Mouse (Mus musculus) MEL (cell line): ENCODE results near the gene Hmgb4. TPM values are rescaled to one million over a fixed set of nuclear protein-coding genes. Genes with fewer than 3 reads are reported as not detected.

ENCODE experiments used
- DNase-seq: peaks from one replicate; pipeline ENCODE4 v3.0.0; 2011; ENCODE audit warnings: low read depth, low spot score
- H3K27ac ChIP-seq: 2 replicates; pipeline ENCODE4 v1.5.1; 2012; ENCODE audit warnings: low read depth, mild to moderate bottlenecking, control low read depth, low read length, moderate library complexity; ENCODE audit not compliant: control insufficient read depth
- H3K27me3 ChIP-seq, 2 experiments: fragments of 150-350 bp in 1 of 2; sonication (generic) in 1 of 2; 2 replicates each; pipeline ENCODE4 v1.6.1; 2012; ENCODE audit warnings: low read length in 2 of 2, mild to moderate bottlenecking in 2 of 2, improper control_type of control experiment in 1 of 2, moderate library complexity in 1 of 2; ENCODE audit not compliant: insufficient read depth in 2 of 2, control insufficient read depth in 1 of 2
- H3K36me3 ChIP-seq, 2 experiments: 2 replicates each; pipeline ENCODE4 v1.6.1; 2012 to 2014; ENCODE audit warnings: low read length in 2 of 2, improper control_type of control experiment in 1 of 2, inconsistent platforms in 1 of 2, mild to moderate bottlenecking in 1 of 2; ENCODE audit not compliant: insufficient read depth in 2 of 2, control insufficient read depth in 1 of 2
- H3K4me1 ChIP-seq, 2 experiments: fragments of 150-350 bp in 1 of 2; sonication (generic) in 1 of 2; 2 replicates each; pipeline ENCODE4 v1.6.1; 2012; ENCODE audit warnings: low read length in 2 of 2, improper control_type of control experiment in 1 of 2, mild to moderate bottlenecking in 1 of 2; ENCODE audit not compliant: insufficient read depth in 2 of 2, control insufficient read depth in 1 of 2
- H3K4me3 ChIP-seq, 2 experiments: fragments of 150-350 bp in 1 of 2; sonication (generic) in 1 of 2; 2 replicates each; pipeline ENCODE4 v1.5.1; 2012; ENCODE audit warnings: low read depth in 2 of 2, low read length in 2 of 2, mild to moderate bottlenecking in 2 of 2, moderate library complexity in 2 of 2, control low read depth in 1 of 2, improper control_type of control experiment in 1 of 2; ENCODE audit not compliant: control insufficient read depth in 1 of 2, insufficient read depth in 1 of 2
- H3K79me2 ChIP-seq: 2 replicates; pipeline ENCODE4 v1.6.1; 2012; ENCODE audit warnings: mild to moderate bottlenecking, low read length, moderate library complexity; ENCODE audit not compliant: control insufficient read depth, poor library complexity, insufficient read depth
- H3K9ac ChIP-seq: 2 replicates; pipeline ENCODE4 v1.6.1; 2012; ENCODE audit warnings: low read depth, mild to moderate bottlenecking, control low read depth, low read length, moderate library complexity; ENCODE audit not compliant: control insufficient read depth, poor library complexity, severe bottlenecking
- H3K9me3 ChIP-seq: fragments of 150-350 bp; sonication (generic); replicated peaks from 2 replicates; pipeline ENCODE4 v1.6.1; 2012; ENCODE audit warnings: mild to moderate bottlenecking, low read length, improper control_type of control experiment, moderate library complexity; ENCODE audit not compliant: insufficient read depth
- E2F4 ChIP-seq: IDR thresholded peaks from 2 replicates; pipeline ENCODE4 v1.6.1; 2011; ENCODE audit warnings: low read depth, low read length, improper control_type of control experiment, borderline replicate concordance
- polyA plus RNA-seq, 2 experiments: library from polyadenylated mRNA; stranded (reverse) in 1 of 2; unstranded in 1 of 2; fragments of >175 nt in 1 of 2; fragments of >200 nt in 1 of 2; gene quantifications; 2 replicates each; pipeline versions ENCODE4 v1.2.1 to v1.2.4; 2012; ENCODE audit warnings: low replicate concordance in 2 of 2, low read depth in 1 of 2; ENCODE audit not compliant: insufficient read length in 2 of 2, insufficient read depth in 1 of 2, missing spikeins in 1 of 2
- total RNA-seq: library from RNA; depleted of rRNA; stranded (reverse); fragments of 300-350 nt; gene quantifications from 2 replicates; pipeline ENCODE4 v1.2.3, GENCODE M21; 2012

Gene Hmgb4
- total and polyA plus RNA-seq, 3 experiments = not detected

GRCm38 (mm10) chr4:128217991-128218595 is 42.7 kb downstream of the Hmgb4 start:
- no peaks in the 10 kb centered on the region for H3K9me3 ChIP-seq
- no peaks in the 10 kb centered on the region for H3K79me2 ChIP-seq
- no peaks in the 10 kb centered on the region for H3K27me3 ChIP-seq
- H3K4me1 ChIP-seq = no peaks in the 10 kb centered on the region
- no peak overlapping the region for H3K27ac ChIP-seq
- no peaks in the 10 kb centered on the region for H3K36me3 ChIP-seq
- no peak for TF ChIP-seq E2F4
- no peak overlapping the region for H3K4me3 ChIP-seq
- H3K9ac ChIP-seq = no peak overlapping the region
- no peak for DNase-seq
